Mouse (Mus musculus) kidney, adult 2 months (tissue): ENCODE measurements around the gene Dlx3.

Source experiments
- CTCF ChIP-seq: fragments of 200-500 bp; conservative IDR thresholded peaks from 2 replicates; pipeline ENCODE4 v1.5.1; 2011; ENCODE audit warnings: low read depth, mild to moderate bottlenecking, control low read depth, low read length, moderate library complexity, mixed read lengths; ENCODE audit not compliant: insufficient read depth, insufficient read length
- POLR2A ChIP-seq: fragments of 200-500 bp; IDR thresholded peaks from one replicate; pipeline ENCODE4 v1.6.1; 2011; ENCODE audit warnings: low read depth, low read length, control low read depth

DNA sequence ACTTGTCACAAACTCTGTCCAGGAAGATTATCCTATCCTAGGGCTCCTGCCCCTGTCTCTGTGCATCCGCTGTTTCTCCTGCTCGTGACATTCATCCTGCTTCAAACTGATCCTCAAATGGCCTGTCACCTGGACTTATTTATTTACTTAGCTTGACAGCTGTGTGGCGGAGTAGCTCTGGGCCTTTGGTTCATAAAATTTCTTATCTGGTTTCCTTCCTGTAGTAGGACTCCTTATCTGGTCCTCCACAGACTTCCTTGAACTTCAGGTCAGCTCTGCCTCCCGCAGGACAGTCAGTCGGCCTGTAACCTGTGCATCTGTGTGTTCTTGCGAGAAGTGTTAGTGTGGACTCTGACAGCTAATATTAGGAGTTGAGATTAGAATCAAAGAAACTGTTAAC is 15.7 kb upstream of the Dlx3 start:
- TF ChIP-seq CTCF (0 out of 2 replicates have a peak, but pooled peaks have one; percentile 7), POLR2A (no peak)
